Mouse (Mus musculus): ENCODE data around the gene Cfap65. TPM values are rescaled to one million over a fixed set of nuclear protein-coding genes. Genes with fewer than 3 reads are reported as not detected.

Cfap65 gene
- 0.08 TPM in 2 replicates for polyA plus RNA-seq (2015; fragmentation: Nextera tagmentation; extraction: Ambion mirVana)

DNA sequence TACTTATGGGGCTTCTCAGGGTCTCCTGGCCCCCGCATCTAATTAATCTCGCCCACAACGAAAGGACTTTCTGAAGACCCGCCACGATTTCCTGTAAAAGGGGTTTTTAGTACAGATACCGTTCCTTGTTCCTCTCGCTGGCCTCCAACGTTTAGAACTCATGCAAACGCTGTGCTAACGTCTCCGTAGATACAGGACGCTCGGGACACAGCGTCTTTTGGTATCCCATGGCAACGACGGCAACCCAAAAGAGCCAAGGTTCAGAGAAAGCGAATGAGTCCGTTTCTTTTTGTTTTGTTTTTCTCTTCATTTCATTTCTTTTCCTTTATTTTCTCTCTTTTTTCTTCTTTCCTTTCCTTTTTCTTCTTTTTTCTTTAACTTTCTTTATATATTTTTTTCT, at the start of gene Cfap65:
Gene Cfap65 (minus strand): TSS at position 198 of the 400 bp plus-strand sequence.
- Histone ChIP-seq H3K4me1 (replicated peaks; ENCODE audit: insufficient read depth, low read length) (no peaks in the 10 kb centered on the region), H3K9me3 (replicated peaks; ENCODE audit: low read length) (no peaks in the 10 kb centered on the region), H3K36me3 (ENCODE audit: insufficient read depth, low read length) (no peaks in the 10 kb centered on the region), H3K4me2 (ENCODE audit: low read length) (peak within 1 kb of the TSS; percentile 25; the same call in 1 of the 2 replicates), H3K27me3 (ENCODE audit: insufficient read depth, low read length) (peaks cover 12% of the 10 kb centered on the region; the same call in 1 of the 2 replicates), H3K27ac (no peak within 1 kb of the TSS), H3K4me3 (replicated peaks; ENCODE audit: low read depth, low read length) (no peak within 1 kb of the TSS), H3K9ac (ENCODE audit: low read depth, low read length) (no peak within 1 kb of the TSS)
- DNase-seq (ENCODE audit: low spot score) (peak; percentile 47), ATAC-seq (replicated peaks; ENCODE audit: low FRiP score, low read depth) (no peak)
- WGBS: 1% methylated on average over 18 of the region's 18 CpGs
- TF ChIP-seq CTCF (IDR thresholded peaks at IDR 0.05; ENCODE audit: low read depth): no peak

DNA sequence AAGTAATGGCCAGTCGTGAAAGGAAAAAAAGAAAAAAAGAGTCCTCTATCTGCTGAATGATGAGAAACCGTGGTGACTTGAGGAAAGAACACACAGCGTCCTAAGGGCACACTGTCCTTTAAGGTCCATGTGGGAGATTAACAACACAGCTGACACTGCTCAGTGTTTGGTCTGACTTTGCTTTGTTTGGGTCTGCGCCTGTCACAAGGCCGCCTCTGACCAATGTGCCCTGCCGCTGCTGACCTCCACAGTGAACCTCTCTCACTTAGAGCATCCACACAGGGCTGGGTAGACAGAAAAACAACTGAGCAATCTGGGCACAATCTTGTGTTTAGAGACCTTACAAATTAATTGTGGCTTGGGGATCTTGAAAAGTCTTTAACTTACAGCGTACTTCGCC, 41.6 kb upstream of the Cfap65 start:
- H3K36me3 ChIP-seq (ENCODE audit: insufficient read depth, low read length): no peaks in the 10 kb centered on the region
- H3K4me2 ChIP-seq (ENCODE audit: low read length): no peak overlapping the region
- DNase-seq (ENCODE audit: low spot score) (no peak), ATAC-seq (replicated peaks; ENCODE audit: low FRiP score, low read depth) (no peak)
- no peaks in the 10 kb centered on the region for H3K9me3 ChIP-seq (replicated peaks; ENCODE audit: low read length)
- H3K4me1 ChIP-seq (replicated peaks; ENCODE audit: insufficient read depth, low read length): no peaks in the 10 kb centered on the region
- WGBS: 73% methylated on average over 8 of the region's 8 CpGs
- no peak for TF ChIP-seq CTCF (IDR thresholded peaks at IDR 0.05; ENCODE audit: low read depth)
- no peaks in the 10 kb centered on the region for H3K27me3 ChIP-seq (ENCODE audit: insufficient read depth, low read length)
- no peak overlapping the region for H3K27ac ChIP-seq
- no peak overlapping the region for H3K9ac ChIP-seq (ENCODE audit: low read depth, low read length)
- no peak overlapping the region for H3K4me3 ChIP-seq (replicated peaks; ENCODE audit: low read depth, low read length)

DNA sequence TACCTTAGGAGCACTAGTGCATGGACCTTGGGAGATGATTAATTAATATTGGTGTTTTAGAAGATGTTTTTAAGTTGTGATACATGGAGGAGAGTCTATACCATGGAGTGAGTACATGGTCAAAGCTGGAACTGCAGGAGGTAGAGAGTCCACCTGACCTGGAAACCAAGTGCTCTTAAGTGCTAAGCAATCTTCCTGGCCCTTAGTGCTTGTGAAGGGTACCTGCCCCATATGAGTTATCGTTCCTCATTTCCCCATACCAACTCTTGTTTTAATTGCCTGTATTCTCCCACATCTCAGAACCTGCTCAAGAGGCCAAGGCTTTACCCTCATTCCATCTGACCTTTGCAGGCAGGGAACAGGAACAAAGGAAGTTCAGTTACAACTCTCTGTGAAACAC, 40.5 kb upstream of the Cfap65 start:
- no peaks in the 10 kb centered on the region for H3K27me3 ChIP-seq (ENCODE audit: insufficient read depth, low read length)
- no peaks in the 10 kb centered on the region for H3K4me1 ChIP-seq (replicated peaks; ENCODE audit: insufficient read depth, low read length)
- no peak overlapping the region for H3K4me2 ChIP-seq (ENCODE audit: low read length)
- DNase-seq (ENCODE audit: low spot score) (no peak), ATAC-seq (replicated peaks; ENCODE audit: low FRiP score, low read depth) (no peak)
- no peak for TF ChIP-seq CTCF (IDR thresholded peaks at IDR 0.05; ENCODE audit: low read depth)
- H3K27ac ChIP-seq: no peak overlapping the region
- WGBS: 89% methylated on average over 1 of the region's 1 CpGs
- H3K9me3 ChIP-seq (replicated peaks; ENCODE audit: low read length): no peaks in the 10 kb centered on the region
- H3K36me3 ChIP-seq (ENCODE audit: insufficient read depth, low read length): no peaks in the 10 kb centered on the region
- H3K9ac ChIP-seq (ENCODE audit: low read depth, low read length): no peak overlapping the region
- no peak overlapping the region for H3K4me3 ChIP-seq (replicated peaks; ENCODE audit: low read depth, low read length)

DNA sequence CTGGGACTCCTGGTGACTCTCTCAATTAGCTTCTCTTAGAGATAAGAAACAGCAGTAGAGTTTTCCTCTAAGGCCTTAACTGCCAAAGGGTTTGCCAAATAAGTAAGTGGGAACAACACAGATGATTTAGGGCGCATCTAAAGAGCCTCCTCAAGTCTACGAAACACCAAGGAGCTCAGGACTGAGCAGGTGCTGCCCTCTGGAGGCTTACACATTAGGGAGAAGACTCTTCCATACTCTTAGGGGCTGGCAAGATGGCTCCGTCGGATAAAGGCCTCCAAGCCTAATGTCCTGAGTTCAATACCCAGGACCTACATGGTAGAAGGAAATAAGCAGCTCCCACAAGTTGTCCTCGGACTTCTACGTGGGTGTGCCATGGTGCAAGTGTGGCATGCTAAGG, 38.2 kb upstream of the Cfap65 start:
- no peaks in the 10 kb centered on the region for H3K9me3 ChIP-seq (replicated peaks; ENCODE audit: low read length)
- no peak overlapping the region for H3K27ac ChIP-seq
- H3K4me3 ChIP-seq (replicated peaks; ENCODE audit: low read depth, low read length): no peak overlapping the region
- WGBS: 83% methylated on average over 6 of the region's 6 CpGs
- DNase-seq (ENCODE audit: low spot score) (no peak), ATAC-seq (replicated peaks; ENCODE audit: low FRiP score, low read depth) (no peak)
- H3K4me2 ChIP-seq (ENCODE audit: low read length): no peak overlapping the region
- H3K4me1 ChIP-seq (replicated peaks; ENCODE audit: insufficient read depth, low read length): no peaks in the 10 kb centered on the region
- no peaks in the 10 kb centered on the region for H3K27me3 ChIP-seq (ENCODE audit: insufficient read depth, low read length)
- no peak overlapping the region for H3K9ac ChIP-seq (ENCODE audit: low read depth, low read length)
- peak; percentile 51 for TF ChIP-seq CTCF (IDR thresholded peaks at IDR 0.05; ENCODE audit: low read depth)
- no peaks in the 10 kb centered on the region for H3K36me3 ChIP-seq (ENCODE audit: insufficient read depth, low read length)

DNA sequence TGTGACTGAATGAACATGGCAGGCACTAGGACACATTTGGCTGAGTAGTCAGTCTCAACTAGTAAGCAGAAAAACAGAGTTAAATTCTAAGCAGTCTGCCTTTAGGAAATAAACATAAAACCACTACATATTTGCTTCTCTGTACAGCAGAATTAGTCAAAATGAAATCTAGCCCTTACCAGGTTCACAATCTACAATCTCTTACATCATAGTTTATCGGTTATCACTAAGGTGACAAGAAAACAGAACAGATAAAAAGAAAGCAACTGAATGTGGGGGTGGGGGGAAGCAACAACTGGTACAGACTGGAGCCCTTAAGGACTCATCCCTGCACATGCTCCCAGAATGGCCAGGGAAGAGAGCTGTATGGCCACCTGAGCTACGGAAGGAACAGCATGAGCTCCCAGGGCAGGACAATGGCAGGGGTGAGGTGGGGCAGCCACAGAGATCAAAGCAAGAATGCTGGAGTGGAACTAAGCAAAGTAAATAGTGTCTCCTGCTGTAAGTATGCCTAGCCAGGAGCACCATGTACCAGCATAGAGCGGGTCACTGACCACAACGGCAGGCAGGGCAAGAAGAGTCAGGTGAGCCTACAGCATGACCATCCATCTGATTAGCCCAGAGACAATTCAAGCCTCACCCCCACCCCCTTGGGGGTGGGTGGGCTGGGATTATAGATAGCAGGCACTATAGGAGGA, 36.1 kb upstream of the Cfap65 start:
- ATAC-seq (replicated peaks; ENCODE audit: low FRiP score, low read depth): peak; percentile 80
- no peak for TF ChIP-seq CTCF (IDR thresholded peaks at IDR 0.05; ENCODE audit: low read depth)
- whole genome bisulfite sequencing: 44% methylated on average over 4 of the region's 4 CpGs
- H3K9ac ChIP-seq (ENCODE audit: low read depth, low read length): no peak overlapping the region
- H3K27me3 ChIP-seq (ENCODE audit: insufficient read depth, low read length): no peaks in the 10 kb centered on the region
- no peak overlapping the region for H3K4me3 ChIP-seq (replicated peaks; ENCODE audit: low read depth, low read length)
- H3K4me2 ChIP-seq (ENCODE audit: low read length): no peak overlapping the region
- no peaks in the 10 kb centered on the region for H3K4me1 ChIP-seq (replicated peaks; ENCODE audit: insufficient read depth, low read length)
- no peaks in the 10 kb centered on the region for H3K36me3 ChIP-seq (ENCODE audit: insufficient read depth, low read length)
- H3K27ac ChIP-seq: peak overlapping the region; percentile 48; the same call in 1 of the 2 replicates
- H3K9me3 ChIP-seq (replicated peaks; ENCODE audit: low read length): no peaks in the 10 kb centered on the region
- DNase-seq (ENCODE audit: low spot score): no peak

- no peak overlapping the region for H3K9ac ChIP-seq (ENCODE audit: low read depth, low read length)
- peaks cover 6% of the 10 kb centered on the region for H3K4me1 ChIP-seq (replicated peaks; ENCODE audit: insufficient read depth, low read length)
- ATAC-seq (replicated peaks; ENCODE audit: low FRiP score, low read depth) (peak; percentile 40; the same call in 1 of the 2 replicates), DNase-seq (ENCODE audit: low spot score) (no peak)
- WGBS: 34% methylated on average over 8 of the region's 8 CpGs
- TF ChIP-seq CTCF (IDR thresholded peaks at IDR 0.05; ENCODE audit: low read depth): no peak
- peak overlapping the region; percentile 64 for H3K27ac ChIP-seq
- no peak overlapping the region for H3K4me2 ChIP-seq (ENCODE audit: low read length)
- H3K9me3 ChIP-seq (replicated peaks; ENCODE audit: low read length): no peaks in the 10 kb centered on the region
- no peaks in the 10 kb centered on the region for H3K27me3 ChIP-seq (ENCODE audit: insufficient read depth, low read length)
- H3K4me3 ChIP-seq (replicated peaks; ENCODE audit: low read depth, low read length): no peak overlapping the region
- H3K36me3 ChIP-seq (ENCODE audit: insufficient read depth, low read length): no peaks in the 10 kb centered on the region
Observed at GRCm38 (mm10) chr1:74967962-74968580, 32.7 kb upstream of the Cfap65 start.

Measured in kidney, postnatal 0 days (tissue).